Mouse (Mus musculus) hindbrain, embryonic 16.5 days (tissue): ENCODE measurements at regions not wholly inside any gene's neighbourhood (a gene's known extent, or its start where the extent isn't known, plus 50 kb on each side); places are given as distances from the start of the nearest gene placed in this dataset.

Experiments used
- ATAC-seq: fragments of 200-750 bp; cut with Nextera tagmentation; 2 replicates; pipeline ENCODE4 v1.8.0; 2017; ENCODE audit warnings: moderate TSS enrichment, moderate library complexity
- H3K27ac ChIP-seq: fragments of 300-500 bp; sonication (generic); 2 replicates; pipeline ENCODE4 v1.5.1; 2014; ENCODE audit warnings: low read depth, mild to moderate bottlenecking, control low read depth, low read length, moderate library complexity
- H3K27me3 ChIP-seq: fragments of 300-500 bp; sonication (generic); replicated peaks from 2 replicates; pipeline ENCODE4 v1.6.1; 2014; ENCODE audit warnings: low read length; ENCODE audit not compliant: control insufficient read depth, insufficient read depth
- H3K36me3 ChIP-seq: fragments of 300-500 bp; sonication (generic); 2 replicates; pipeline ENCODE4 v1.6.1; 2014; ENCODE audit warnings: mild to moderate bottlenecking, low read length, moderate library complexity, mixed read lengths; ENCODE audit not compliant: control insufficient read depth, insufficient read depth
- H3K4me1 ChIP-seq: fragments of 300-500 bp; sonication (generic); 2 replicates; pipeline ENCODE4 v1.6.1; 2014; ENCODE audit warnings: low read depth, low read length; ENCODE audit not compliant: control insufficient read depth, insufficient read depth
- H3K4me2 ChIP-seq: fragments of 300-500 bp; sonication (generic); 2 replicates; pipeline ENCODE4 v1.6.1; 2014; ENCODE audit warnings: mild to moderate bottlenecking, low read length, control low read depth, moderate library complexity
- H3K4me3 ChIP-seq: fragments of 300-500 bp; sonication (generic); 2 replicates; pipeline ENCODE4 v1.5.1; 2014; ENCODE audit warnings: mild to moderate bottlenecking, low read length, control low read depth, moderate library complexity
- H3K9ac ChIP-seq: fragments of 300-500 bp; sonication (generic); 2 replicates; pipeline ENCODE4 v1.6.1; 2014; ENCODE audit warnings: low read depth, mild to moderate bottlenecking, control low read depth, low read length, moderate library complexity
- H3K9me3 ChIP-seq: fragments of 300-500 bp; sonication (generic); 2 replicates; pipeline ENCODE4 v1.6.1; 2014; ENCODE audit warnings: mild to moderate bottlenecking, low read length, moderate library complexity; ENCODE audit not compliant: control insufficient read depth
- WGBS: fragments of 180-500 bp; shearing (Covaris S2); extraction: QIAGEN DNeasy Blood & Tissue Kit; methylation state at CpG from one replicate; pipeline ENCODE4 v1.1.7; 2014; 5-methylcytosine and 5-hydroxymethylcytosine counted together

DNA sequence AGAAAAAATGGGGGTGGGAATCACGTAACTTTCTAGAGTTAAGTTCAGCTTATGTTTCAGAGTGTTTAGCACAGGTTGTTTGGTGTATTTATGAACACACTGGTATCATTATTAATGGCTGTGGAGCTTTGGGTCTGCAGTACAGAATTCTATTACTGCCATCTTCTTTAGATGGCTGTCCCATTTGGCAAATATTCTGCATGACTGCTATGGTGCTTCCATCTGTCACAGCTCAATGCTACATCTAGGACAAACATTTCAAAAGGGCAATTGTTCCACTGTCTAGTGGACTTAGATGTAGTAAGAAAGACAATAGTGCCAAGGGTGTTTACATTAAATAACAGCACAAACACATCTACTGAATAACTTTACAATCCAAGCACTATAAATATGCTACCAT lies 2536.3 kb downstream of the Pcdh9 start:
- ATAC-seq, result no peak
- Histone ChIP-seq H3K9ac (no peak overlapping the region), H3K4me3 (no peak overlapping the region), H3K27ac (no peak overlapping the region), H3K27me3 (no peaks in the 10 kb centered on the region), H3K4me1 (no peaks in the 10 kb centered on the region), H3K4me2 (no peak overlapping the region), H3K36me3 (no peaks in the 10 kb centered on the region), H3K9me3 (no peaks in the 10 kb centered on the region)
- WGBS, result 93% methylated on average over 1 of the region's 1 CpGs

DNA sequence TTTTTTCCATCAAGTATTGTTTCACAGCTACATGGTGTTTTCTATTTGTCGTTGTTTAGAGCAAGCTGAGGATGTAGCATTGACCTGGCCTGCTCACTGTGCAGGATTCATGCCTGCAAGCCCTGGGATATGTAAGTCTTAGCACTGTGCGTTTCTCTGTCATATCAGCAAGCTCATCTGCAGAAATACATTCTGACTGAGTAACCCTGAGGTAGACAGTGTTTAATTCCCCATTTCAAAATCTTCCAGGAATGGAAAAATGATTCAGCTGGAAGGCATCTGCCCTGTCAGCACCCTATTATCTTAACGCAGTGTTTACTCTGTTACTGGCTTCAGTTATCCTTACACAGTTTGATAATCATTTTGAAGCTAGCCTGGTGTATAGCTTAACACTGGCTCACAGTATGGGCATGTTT lies 2563.8 kb downstream of the Pcdh9 start:
- no peak overlapping the region for H3K4me2 ChIP-seq

More for the DNA sequence above, 2563.8 kb downstream of the Pcdh9 start:
- no peak overlapping the region for H3K27ac ChIP-seq
- no peaks in the 10 kb centered on the region for H3K4me1 ChIP-seq
- no peaks in the 10 kb centered on the region for H3K9me3 ChIP-seq
- H3K9ac ChIP-seq, result no peak overlapping the region
- H3K4me3 ChIP-seq, result no peak overlapping the region
- no peaks in the 10 kb centered on the region for H3K36me3 ChIP-seq
- no peaks in the 10 kb centered on the region for H3K27me3 ChIP-seq
- WGBS, result 41% methylated on average over 3 of the region's 3 CpGs
- ATAC-seq, result peak; percentile 64
